Mouse (Mus musculus): ENCODE results near the gene Onecut1. TPM values are rescaled to one million over a fixed set of nuclear protein-coding genes. Genes with fewer than 3 reads are reported as not detected.

The Onecut1 gene
- polyA plus RNA-seq, 1 experiment from 2014 or later, result 0.10 TPM

GRCm38 (mm10) chr9:74929981-74930423, 68.3 kb downstream of the Onecut1 start:
- Histone ChIP-seq H3K27me3 (ENCODE audit: control insufficient read depth, insufficient read depth, low read length) (no peaks in the 10 kb centered on the region), H3K4me2 (no peak overlapping the region), H3K4me3 (ENCODE audit: low read depth, low read length) (no peak overlapping the region), H3K36me3 (ENCODE audit: control insufficient read depth, insufficient read depth, low read length) (no peaks in the 10 kb centered on the region), H3K9ac (ENCODE audit: low read depth, low read length) (no peak overlapping the region), H3K4me1 (ENCODE audit: control insufficient read depth, insufficient read depth, low read length) (no peaks in the 10 kb centered on the region), H3K27ac (ENCODE audit: low read depth, low read length) (no peak overlapping the region), H3K9me3 (replicated peaks; ENCODE audit: control insufficient read depth, low read length) (no peaks in the 10 kb centered on the region)
- no peak for ATAC-seq (replicated peaks; ENCODE audit: insufficient number of reproducible peaks, low FRiP score, low TSS enrichment)
- WGBS (ENCODE audit: insufficient replicate concordance), result 85% methylated on average over 4 of the region's 4 CpGs

GRCm38 (mm10) chr9:74930653-74931052, 68.9 kb downstream of the Onecut1 start:
- WGBS (ENCODE audit: insufficient replicate concordance), result 80% methylated on average over 5 of the region's 5 CpGs
- Histone ChIP-seq H3K4me1 (ENCODE audit: control insufficient read depth, insufficient read depth, low read length) (no peaks in the 10 kb centered on the region), H3K27me3 (ENCODE audit: control insufficient read depth, insufficient read depth, low read length) (no peaks in the 10 kb centered on the region), H3K9me3 (replicated peaks; ENCODE audit: control insufficient read depth, low read length) (no peaks in the 10 kb centered on the region), H3K27ac (ENCODE audit: low read depth, low read length) (no peak overlapping the region), H3K9ac (ENCODE audit: low read depth, low read length) (no peak overlapping the region), H3K4me2 (no peak overlapping the region), H3K4me3 (ENCODE audit: low read depth, low read length) (no peak overlapping the region), H3K36me3 (ENCODE audit: control insufficient read depth, insufficient read depth, low read length) (no peaks in the 10 kb centered on the region)
- no peak for ATAC-seq (replicated peaks; ENCODE audit: insufficient number of reproducible peaks, low FRiP score, low TSS enrichment)

DNA sequence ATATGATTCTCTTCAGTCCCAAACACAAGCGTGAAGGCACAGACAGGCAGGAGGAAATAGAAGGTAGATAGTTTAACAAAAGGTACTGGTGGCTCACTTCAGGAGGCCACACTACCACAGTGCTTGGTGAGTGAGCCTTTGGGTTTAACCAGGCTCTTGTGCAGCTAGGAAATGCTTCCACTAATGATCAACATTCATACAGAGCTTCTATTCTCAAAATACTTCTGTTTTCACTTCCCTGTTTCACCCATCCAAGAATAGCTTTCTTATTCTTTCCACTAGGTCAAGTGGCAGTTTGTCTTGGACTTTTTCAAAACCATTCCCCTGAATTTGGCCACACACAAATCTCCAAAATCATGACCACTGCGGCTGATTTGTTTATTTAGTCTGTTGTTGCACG, 73.6 kb downstream of the Onecut1 start:
- no peaks in the 10 kb centered on the region for H3K27me3 ChIP-seq (ENCODE audit: control insufficient read depth, insufficient read depth, low read length)
- WGBS (ENCODE audit: insufficient replicate concordance), result 71% methylated on average over 3 of the region's 3 CpGs
- no peak overlapping the region for H3K9ac ChIP-seq (ENCODE audit: low read depth, low read length)

GRCm38 (mm10) chr9:74937761-74938160, 76.0 kb downstream of the Onecut1 start:
- no peaks in the 10 kb centered on the region for H3K9me3 ChIP-seq (replicated peaks; ENCODE audit: control insufficient read depth, low read length)
- H3K27ac ChIP-seq (ENCODE audit: low read depth, low read length), result no peak overlapping the region
- no peak overlapping the region for H3K9ac ChIP-seq (ENCODE audit: low read depth, low read length)
- no peak overlapping the region for H3K4me3 ChIP-seq (ENCODE audit: low read depth, low read length)
- WGBS (ENCODE audit: insufficient replicate concordance), result 87% methylated on average over 3 of the region's 3 CpGs
- no peak for ATAC-seq (replicated peaks; ENCODE audit: insufficient number of reproducible peaks, low FRiP score, low TSS enrichment)
- no peaks in the 10 kb centered on the region for H3K36me3 ChIP-seq (ENCODE audit: control insufficient read depth, insufficient read depth, low read length)
- H3K4me2 ChIP-seq, result no peak overlapping the region
- no peaks in the 10 kb centered on the region for H3K4me1 ChIP-seq (ENCODE audit: control insufficient read depth, insufficient read depth, low read length)
- H3K27me3 ChIP-seq (ENCODE audit: control insufficient read depth, insufficient read depth, low read length), result no peaks in the 10 kb centered on the region

More for the DNA sequence above, 73.6 kb downstream of the Onecut1 start:
- no peaks in the 10 kb centered on the region for H3K4me1 ChIP-seq (ENCODE audit: control insufficient read depth, insufficient read depth, low read length)
- H3K9me3 ChIP-seq (replicated peaks; ENCODE audit: control insufficient read depth, low read length), result no peaks in the 10 kb centered on the region
- H3K27ac ChIP-seq (ENCODE audit: low read depth, low read length), result no peak overlapping the region
- no peaks in the 10 kb centered on the region for H3K36me3 ChIP-seq (ENCODE audit: control insufficient read depth, insufficient read depth, low read length)
- no peak overlapping the region for H3K4me2 ChIP-seq
- no peak overlapping the region for H3K4me3 ChIP-seq (ENCODE audit: low read depth, low read length)
- ATAC-seq (replicated peaks; ENCODE audit: insufficient number of reproducible peaks, low FRiP score, low TSS enrichment), result no peak

DNA sequence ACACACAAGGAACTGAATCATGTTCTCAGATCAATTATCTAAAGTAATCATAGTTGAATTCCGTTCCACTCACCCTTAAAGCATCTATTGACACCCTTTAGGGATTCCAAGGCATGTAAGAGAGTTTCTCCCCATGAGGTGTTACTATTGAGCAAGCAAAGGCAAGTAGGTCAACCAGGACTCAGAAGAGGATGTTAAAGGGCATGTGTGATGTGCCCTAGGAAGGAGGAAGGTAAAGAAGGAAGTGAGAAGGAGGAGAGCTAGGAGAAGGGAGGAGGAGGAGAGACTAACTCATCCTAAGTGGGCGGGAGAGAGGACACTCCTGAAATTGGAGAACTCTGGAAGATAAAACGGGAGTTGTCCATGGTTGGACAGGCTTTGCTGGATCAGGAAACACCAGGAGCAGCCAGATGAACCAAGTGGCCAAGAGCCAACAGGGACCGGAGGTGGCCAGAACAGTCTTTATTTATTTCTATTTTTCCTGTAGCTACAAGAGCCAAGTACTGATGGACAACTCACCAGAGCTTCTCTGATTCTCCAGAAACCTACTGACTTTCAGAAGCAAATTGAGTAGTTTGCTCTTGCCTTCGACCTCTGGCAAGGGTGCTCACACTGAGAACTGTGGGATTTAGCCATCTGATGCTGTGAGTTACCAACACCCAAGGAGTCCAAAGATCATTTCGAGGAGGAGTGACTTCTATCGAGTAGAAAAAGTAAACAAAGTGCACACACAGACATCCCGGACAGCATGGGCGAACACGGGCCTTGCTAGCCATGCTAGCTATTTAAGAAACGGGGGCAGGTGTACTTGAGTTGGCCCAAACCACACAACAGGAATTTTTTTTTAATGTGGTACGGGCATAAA, 77.2 kb downstream of the Onecut1 start:
- Histone ChIP-seq H3K27ac (ENCODE audit: low read depth, low read length) (no peak overlapping the region), H3K4me3 (ENCODE audit: low read depth, low read length) (no peak overlapping the region), H3K9ac (ENCODE audit: low read depth, low read length) (no peak overlapping the region), H3K36me3 (ENCODE audit: control insufficient read depth, insufficient read depth, low read length) (no peaks in the 10 kb centered on the region), H3K4me1 (ENCODE audit: control insufficient read depth, insufficient read depth, low read length) (no peaks in the 10 kb centered on the region), H3K4me2 (no peak overlapping the region), H3K9me3 (replicated peaks; ENCODE audit: control insufficient read depth, low read length) (no peaks in the 10 kb centered on the region), H3K27me3 (ENCODE audit: control insufficient read depth, insufficient read depth, low read length) (no peaks in the 10 kb centered on the region)
- 73% methylated on average over 12 of the region's 12 CpGs for WGBS (ENCODE audit: insufficient replicate concordance)
- ATAC-seq (replicated peaks; ENCODE audit: insufficient number of reproducible peaks, low FRiP score, low TSS enrichment), result no peak

Other genes starting within 250 kb of the Onecut1 start
- 9.7 and 9.9 TPM in 2 replicates for gene Fam214a, start 91.0 kb downstream of the Onecut1 start, polyA plus RNA-seq (2014; fragmentation: Nextera tagmentation; extraction: Ambion mirVana)
- 262 and 278 TPM in 2 replicates for gene Arpp19, start 175.7 kb downstream of the Onecut1 start, polyA plus RNA-seq (2014; fragmentation: Nextera tagmentation; extraction: Ambion mirVana)
- 12.8 and 15.0 TPM in 2 replicates for gene Myo5a, start 209.1 kb downstream of the Onecut1 start, polyA plus RNA-seq (2014; fragmentation: Nextera tagmentation; extraction: Ambion mirVana)

Measured in heart, embryonic 11.5 days (tissue).